In genomic region chrX:134757293-134757995, GRCm38 (mm10) we compare ENCODE assay signal across 8 mouse cellular contexts. TPM values are rescaled to one million over a fixed set of nuclear protein-coding genes. Genes with fewer than 3 reads are reported as not detected.
DNase-seq lines count a peak whose midpoint lies in the region; ATAC-seq and TF ChIP-seq lines count a peak whose summit lies in the region.

No protein-coding gene starts in this region.

- H3K4me1 ChIP-seq in kidney, embryonic 16.5 days (ENCODE audit: insufficient read depth, low read length): peaks cover 9% of the 10 kb centered on the region; the same call in 1 of the 2 replicates
- 0 out of 2 replicates have a peak, but pooled peaks cover 3% of the 10 kb centered on the region for H3K4me1 ChIP-seq in bone marrow macrophage, adult 2 months (ENCODE audit: control insufficient read depth, insufficient read depth, low read length)
- H3K4me1 ChIP-seq in heart, embryonic 14.5 days (ENCODE audit: control insufficient read depth in 2 of 2, insufficient read depth in 2 of 2, low read length in 2 of 2): no peaks in the 10 kb centered on the region
- peaks cover 0 to 8% of the 10 kb centered on the region in 2 experiments; a peak in 2 of 4 replicates for H3K4me1 ChIP-seq in liver, embryonic 14.5 days (replicated peaks; ENCODE audit: control insufficient read depth in 2 of 2, insufficient read depth in 2 of 2, low read length in 1 of 2)
- H3K4me1 ChIP-seq in stomach, embryonic 14.5 days (ENCODE audit: control insufficient read depth, insufficient read depth, low read length): no peaks in the 10 kb centered on the region

- H3K27ac ChIP-seq in kidney, embryonic 16.5 days (ENCODE audit: low read length): peak overlapping the region; percentile 77
- no peak overlapping the region for H3K27ac ChIP-seq in bone marrow macrophage, adult 2 months (ENCODE audit: insufficient read depth, low read depth, low read length)
- H3K27ac ChIP-seq in heart, embryonic 14.5 days (replicated peaks in 1 of 2; ENCODE audit: control insufficient read depth in 1 of 2, insufficient read depth in 1 of 2, low read depth in 2 of 2, low read length in 2 of 2): peak overlapping the region; percentile 76 to 86
- no peak overlapping the region for H3K27ac ChIP-seq in liver, embryonic 14.5 days
- H3K27ac ChIP-seq in stomach, embryonic 14.5 days (ENCODE audit: low read length): no peak overlapping the region; the same call in 1 of the 2 replicates

- 33% methylated on average over 13 of the region's 13 CpGs for WGBS in kidney, embryonic 16.5 days
- 21% methylated on average over 13 of the region's 13 CpGs for WGBS in heart, embryonic 14.5 days
- WGBS in liver, embryonic 14.5 days (ENCODE audit: insufficient replicate concordance): 15% methylated on average over 13 of the region's 13 CpGs
- 32% methylated on average over 11 of the region's 13 CpGs for WGBS in stomach, embryonic 14.5 days

- no peak for TF ChIP-seq EP300 in liver, embryonic 14.5 days (IDR thresholded peaks at IDR 0.05; ENCODE audit: low read depth)

- peak overlapping the region; percentile 63 for H3K4me3 ChIP-seq in kidney, embryonic 16.5 days (ENCODE audit: low read length)
- H3K4me3 ChIP-seq in bone marrow macrophage, adult 2 months (ENCODE audit: insufficient read depth, low read length): peak overlapping the region; percentile 90
- H3K4me3 ChIP-seq in heart, embryonic 14.5 days (ENCODE audit: control insufficient read depth in 1 of 2, insufficient read depth in 1 of 2, low read depth in 1 of 2, low read length in 2 of 2): peak overlapping the region; percentile 61 to 64
- H3K4me3 ChIP-seq in liver, embryonic 14.5 days (ENCODE audit: insufficient read depth in 1 of 2, low read depth in 2 of 2, low read length in 2 of 2): peak overlapping the region; percentile 57 to 60
- peak overlapping the region; percentile 52 for H3K4me3 ChIP-seq in stomach, embryonic 14.5 days (ENCODE audit: low read depth, low read length)

- H3K27me3 ChIP-seq in kidney, embryonic 16.5 days (ENCODE audit: insufficient read depth, low read length): peaks cover 8% of the 10 kb centered on the region; the same call in 1 of the 2 replicates
- no peaks in the 10 kb centered on the region for H3K27me3 ChIP-seq in heart, embryonic 14.5 days (ENCODE audit: control insufficient read depth, insufficient read depth, low read length)
- H3K27me3 ChIP-seq in liver, embryonic 14.5 days (ENCODE audit: control insufficient read depth, insufficient read depth, low read length): no peaks in the 10 kb centered on the region
- H3K27me3 ChIP-seq in stomach, embryonic 14.5 days (ENCODE audit: control insufficient read depth, insufficient read depth, low read length): no peaks in the 10 kb centered on the region

- peak overlapping the region; percentile 70 for H3K9ac ChIP-seq in kidney, embryonic 16.5 days (replicated peaks; ENCODE audit: low read length)
- peak overlapping the region; percentile 87 for H3K9ac ChIP-seq in heart, embryonic 14.5 days (ENCODE audit: low read length)
- peak overlapping the region; percentile 70 for H3K9ac ChIP-seq in liver, embryonic 14.5 days (replicated peaks)
- H3K9ac ChIP-seq in stomach, embryonic 14.5 days (replicated peaks; ENCODE audit: low read depth, low read length): peak overlapping the region; percentile 55

- no peak for TF ChIP-seq POLR2A in bone marrow macrophage, adult 2 months (IDR thresholded peaks at IDR 0.05; ENCODE audit: borderline replicate concordance, low read depth, low read length)

- no peaks in the 10 kb centered on the region for H3K36me3 ChIP-seq in kidney, embryonic 16.5 days (ENCODE audit: insufficient read depth, low read length)
- 0 out of 2 replicates have a peak, but pooled peaks cover 6% of the 10 kb centered on the region for H3K36me3 ChIP-seq in heart, embryonic 14.5 days (ENCODE audit: control insufficient read depth, insufficient read depth, low read length)
- H3K36me3 ChIP-seq in liver, embryonic 14.5 days (replicated peaks; ENCODE audit: control insufficient read depth, insufficient read depth, low read depth): no peaks in the 10 kb centered on the region
- H3K36me3 ChIP-seq in stomach, embryonic 14.5 days (ENCODE audit: control insufficient read depth, insufficient read depth, low read length): no peaks in the 10 kb centered on the region

- ATAC-seq in kidney, embryonic 16.5 days (ENCODE audit: low FRiP score, low TSS enrichment): peak; percentile 60
- 0 out of 2 replicates have a peak, but pooled peaks have one; percentile 14 for ATAC-seq in heart, embryonic 14.5 days (ENCODE audit: insufficient number of reproducible peaks, insufficient read depth, low FRiP score, low read depth)
- no peak for ATAC-seq in liver, embryonic 14.5 days (ENCODE audit: insufficient read depth)
- no peak for ATAC-seq in stomach, embryonic 14.5 days (ENCODE audit: insufficient number of reproducible peaks, insufficient read depth, low FRiP score, low read depth)

- H3K4me2 ChIP-seq in kidney, embryonic 16.5 days (replicated peaks; ENCODE audit: low read depth, low read length): peak overlapping the region; percentile 53
- H3K4me2 ChIP-seq in heart, embryonic 14.5 days (ENCODE audit: low read length): peak overlapping the region; percentile 62
- peak overlapping the region; percentile 61 for H3K4me2 ChIP-seq in liver, embryonic 14.5 days (ENCODE audit: low read depth)
- H3K4me2 ChIP-seq in stomach, embryonic 14.5 days (replicated peaks; ENCODE audit: low read depth, low read length): peak overlapping the region; percentile 42

- TF ChIP-seq CTCF in bone marrow macrophage, adult 2 months (IDR thresholded peaks at IDR 0.05; ENCODE audit: low read depth, low read length): no peak
- TF ChIP-seq CTCF in liver, embryonic 14.5 days (IDR thresholded peaks at IDR 0.05; ENCODE audit: low read depth): no peak

- no peak for DNase-seq in kidney, adult 11 months
- DNase-seq in liver, embryonic 14.5 days (ENCODE audit: low read depth in 3 of 3, low spot score in 3 of 3): no peak
- no peak for DNase-seq in ovary, postnatal 36 days (ENCODE audit: low spot score)
- no peak for DNase-seq in adrenal gland, postnatal 4 days (ENCODE audit: low spot score in 2 of 2)

- H3K9me3 ChIP-seq in kidney, embryonic 16.5 days (ENCODE audit: low read length): no peaks in the 10 kb centered on the region
- no peaks in the 10 kb centered on the region for H3K9me3 ChIP-seq in heart, embryonic 14.5 days (ENCODE audit: control insufficient read depth, low read length)
- H3K9me3 ChIP-seq in liver, embryonic 14.5 days (ENCODE audit: control insufficient read depth, low read length): no peaks in the 10 kb centered on the region
- no peaks in the 10 kb centered on the region for H3K9me3 ChIP-seq in stomach, embryonic 14.5 days (ENCODE audit: control insufficient read depth, low read depth, low read length)

RNA-seq across cellular contexts. Expression of gene Armcx3, which starts 1.0 kb away (rescaled TPM):
- polyA plus RNA-seq in kidney, embryonic 16.5 days (2015; fragmentation: Nextera tagmentation; extraction: Ambion mirVana): 66.0 and 70.6 TPM in 2 replicates
- polyA plus RNA-seq in bone marrow macrophage, adult 2 months (2012; ENCODE audit: insufficient read depth, insufficient read length, missing spikeins): 34.4 and 40.6 TPM in 2 replicates
- 92.5 and 99.1 TPM in 2 replicates for polyA plus RNA-seq in heart, embryonic 14.5 days (2014; fragmentation: Nextera tagmentation; extraction: Ambion mirVana)
- 4.7 and 9.0 TPM in 2 replicates for polyA plus RNA-seq in liver, embryonic 14.5 days (2012; rRNA removed)
- 14.4 and 16.1 TPM in 2 replicates for polyA plus RNA-seq in liver, embryonic 14.5 days (2014; fragmentation: Nextera tagmentation; extraction: Ambion mirVana)
- polyA plus RNA-seq in stomach, embryonic 14.5 days (2014; fragmentation: Nextera tagmentation; extraction: Ambion mirVana): 79.8 and 84.8 TPM in 2 replicates
- 10 to 100 TPM; 48.2 to 48.9 TPM for total RNA-seq in adrenal gland, postnatal 4 days (2021)

RNA-seq across cellular contexts. Expression of gene Armcx6, which starts 6.2 kb away (rescaled TPM):
- 22.0 and 22.6 TPM in 2 replicates for polyA plus RNA-seq in kidney, embryonic 16.5 days (2015; fragmentation: Nextera tagmentation; extraction: Ambion mirVana)
- 1.3 and 1.9 TPM in 2 replicates for polyA plus RNA-seq in bone marrow macrophage, adult 2 months (2012; ENCODE audit: insufficient read depth, insufficient read length, missing spikeins)
- polyA plus RNA-seq in heart, embryonic 14.5 days (2014; fragmentation: Nextera tagmentation; extraction: Ambion mirVana): 15.0 and 17.7 TPM in 2 replicates
- polyA plus RNA-seq in liver, embryonic 14.5 days (2012; rRNA removed): 3.2 and 5.0 TPM in 2 replicates
- 3.7 and 3.9 TPM in 2 replicates for polyA plus RNA-seq in liver, embryonic 14.5 days (2014; fragmentation: Nextera tagmentation; extraction: Ambion mirVana)
- 30.5 and 30.8 TPM in 2 replicates for polyA plus RNA-seq in stomach, embryonic 14.5 days (2014; fragmentation: Nextera tagmentation; extraction: Ambion mirVana)
- 10 to 100 TPM; 17.1 to 23.4 TPM for total RNA-seq in adrenal gland, postnatal 4 days (2021)

RNA-seq across cellular contexts. Expression of gene Armcx1, which starts 39.7 kb away (rescaled TPM):
- 53.4 and 59.0 TPM in 2 replicates for polyA plus RNA-seq in kidney, embryonic 16.5 days (2015; fragmentation: Nextera tagmentation; extraction: Ambion mirVana)
- polyA plus RNA-seq in bone marrow macrophage, adult 2 months (2012; ENCODE audit: insufficient read depth, insufficient read length, missing spikeins): 0.77 TPM in 1 of 2 replicates, not detected in the other
- 36.5 and 39.5 TPM in 2 replicates for polyA plus RNA-seq in heart, embryonic 14.5 days (2014; fragmentation: Nextera tagmentation; extraction: Ambion mirVana)
- polyA plus RNA-seq in liver, embryonic 14.5 days (2012; rRNA removed): 2.0 and 4.3 TPM in 2 replicates
- 4.4 and 4.7 TPM in 2 replicates for polyA plus RNA-seq in liver, embryonic 14.5 days (2014; fragmentation: Nextera tagmentation; extraction: Ambion mirVana)
- polyA plus RNA-seq in stomach, embryonic 14.5 days (2014; fragmentation: Nextera tagmentation; extraction: Ambion mirVana): 52.0 and 52.1 TPM in 2 replicates
- total RNA-seq in adrenal gland, postnatal 4 days (2021): 10 to 100 TPM; 32.7 to 36.5 TPM

RNA-seq across cellular contexts. Expression of gene Armcx2, which starts 51.6 kb away (rescaled TPM):
- polyA plus RNA-seq in kidney, embryonic 16.5 days (2015; fragmentation: Nextera tagmentation; extraction: Ambion mirVana): 75.9 and 83.6 TPM in 2 replicates
- polyA plus RNA-seq in bone marrow macrophage, adult 2 months (2012; ENCODE audit: insufficient read depth, insufficient read length, missing spikeins): 0.63 and 0.64 TPM in 2 replicates
- polyA plus RNA-seq in heart, embryonic 14.5 days (2014; fragmentation: Nextera tagmentation; extraction: Ambion mirVana): 59.2 and 61.9 TPM in 2 replicates
- 6.1 and 7.4 TPM in 2 replicates for polyA plus RNA-seq in liver, embryonic 14.5 days (2012; rRNA removed)
- 7.2 and 9.9 TPM in 2 replicates for polyA plus RNA-seq in liver, embryonic 14.5 days (2014; fragmentation: Nextera tagmentation; extraction: Ambion mirVana)
- polyA plus RNA-seq in stomach, embryonic 14.5 days (2014; fragmentation: Nextera tagmentation; extraction: Ambion mirVana): 71.5 and 74.0 TPM in 2 replicates
- 10 to 100 TPM; 76.5 to 79.9 TPM for total RNA-seq in adrenal gland, postnatal 4 days (2021)

Comparison
In these comparisons a context has a peak if more than half of its experiments do, and no peak if none do; other contexts are left out.
1. ATAC-seq: peak in kidney, embryonic 16.5 days (single experiment) and heart, embryonic 14.5 days (single experiment); none in liver, embryonic 14.5 days (single experiment) and stomach, embryonic 14.5 days (single experiment).
2. H3K27ac ChIP-seq: peak in kidney, embryonic 16.5 days (single experiment) and heart, embryonic 14.5 days (2 of 2); none in bone marrow macrophage, adult 2 months (single experiment), liver, embryonic 14.5 days (single experiment) and stomach, embryonic 14.5 days (single experiment).
3. Peak in every context shown above with its lines, with median percentiles within 50 percentile points of each other: H3K4me2 ChIP-seq, H3K4me3 ChIP-seq and H3K9ac ChIP-seq.